Mouse (Mus musculus) T-helper 2 cell (primary cell): ENCODE data around the gene Them7.

Experiments
- in situ Hi-C: fragments of 300-600 bp; cut with MboI, MseI; formaldehyde crosslinking; loops from one replicate; pipeline ENCODE4 v1.15.1; 2025; ENCODE audit warnings: high pct_unique_total_duplicates

Gene Them7

DNA sequence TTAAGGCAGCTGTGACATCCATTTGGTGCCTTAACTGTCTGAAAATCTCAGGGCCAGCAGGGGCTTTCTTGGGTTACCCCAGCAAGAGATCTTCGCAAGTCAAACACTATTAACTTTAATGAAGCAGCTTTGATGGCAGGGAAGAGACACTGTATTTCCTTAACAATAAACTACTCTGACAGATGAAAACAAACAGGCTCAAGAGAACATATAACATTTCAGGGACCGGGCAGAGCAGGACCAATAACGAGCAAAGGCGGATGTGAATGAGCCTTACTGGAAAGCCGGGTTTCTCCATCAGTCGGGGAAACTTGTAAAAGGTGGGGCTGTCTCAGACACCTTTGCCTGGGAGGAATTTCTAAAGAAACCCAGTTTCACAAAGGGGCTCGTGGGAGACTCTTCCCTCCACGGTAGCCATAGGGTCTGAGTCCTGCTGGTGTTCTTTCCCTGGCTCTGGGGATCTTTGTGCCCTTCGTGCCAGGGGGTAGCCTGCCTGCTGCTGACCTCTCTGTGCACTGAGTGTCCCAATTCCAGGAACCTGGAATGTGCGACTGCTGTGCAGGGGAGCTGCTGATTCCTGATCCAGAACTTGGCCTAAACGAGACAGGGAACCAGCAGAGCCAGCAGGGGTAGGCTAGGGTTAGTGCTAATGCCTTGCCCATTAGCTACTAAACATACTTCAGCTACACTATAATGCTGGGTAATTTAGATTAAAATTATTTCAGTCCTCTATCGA, 11.4 kb downstream of the Them7 start:
- in situ Hi-C loops: no loop called here

DNA sequence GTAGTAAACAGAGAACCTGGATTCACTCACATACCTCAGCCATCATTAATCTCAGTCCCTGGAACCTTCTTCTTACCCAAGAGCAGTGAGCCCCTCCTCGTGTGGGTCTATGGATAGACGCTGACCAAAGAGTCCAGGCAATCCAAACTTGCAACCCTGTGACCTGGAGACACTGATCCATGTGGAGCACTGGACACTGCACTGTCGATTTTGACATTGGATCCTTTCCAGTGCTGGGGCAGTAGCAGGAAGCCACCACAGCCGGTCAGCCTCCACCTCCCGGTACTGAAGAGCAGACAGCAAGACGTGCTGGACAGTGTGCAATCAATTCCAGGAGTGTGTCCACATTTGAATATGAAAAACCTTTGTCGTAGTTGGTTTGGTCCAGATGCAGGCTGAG, 13.3 kb downstream of the Them7 start:
- in situ Hi-C loops: no loop called here

DNA sequence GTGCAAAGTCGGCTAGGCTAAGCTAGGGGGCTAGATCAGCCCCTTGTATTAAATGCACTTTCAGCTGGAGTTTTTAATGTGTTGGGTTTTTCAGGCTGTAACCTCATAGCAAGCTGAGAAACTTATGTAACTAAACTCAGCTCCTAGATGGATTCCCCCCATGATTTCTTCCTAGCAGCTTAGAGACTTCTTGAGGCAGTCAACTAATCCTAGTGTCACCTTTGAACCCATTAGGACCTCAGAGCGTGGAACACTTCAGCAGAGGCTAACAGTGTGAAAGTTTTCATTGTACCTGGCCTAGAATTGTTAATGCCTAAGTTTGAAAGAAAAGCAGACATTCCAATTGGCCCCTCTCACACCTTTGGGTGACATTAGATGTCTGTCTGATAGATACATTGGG, 13.7 kb downstream of the Them7 start:
- in situ Hi-C loops: no loop called here

DNA sequence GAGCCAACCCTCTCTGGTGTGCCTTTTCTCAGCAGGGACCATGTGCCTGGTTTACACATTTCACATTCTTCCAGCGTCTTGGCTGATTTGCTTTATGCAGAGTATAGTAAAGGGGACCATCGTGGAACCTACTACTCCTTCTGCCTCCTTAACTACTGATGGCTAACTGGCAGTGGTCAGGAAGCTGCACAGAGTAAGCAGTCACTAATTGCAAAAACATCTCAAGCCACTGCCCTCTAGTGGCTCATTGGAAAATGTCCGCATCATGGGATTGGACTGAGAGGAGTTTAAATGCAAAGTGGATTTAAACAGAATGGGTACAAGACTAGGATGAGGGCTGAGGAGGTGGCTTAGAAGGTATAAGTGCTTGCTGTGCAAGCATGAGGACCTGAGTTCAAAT, 14.7 kb downstream of the Them7 start:
- in situ Hi-C loops: no loop called here

DNA sequence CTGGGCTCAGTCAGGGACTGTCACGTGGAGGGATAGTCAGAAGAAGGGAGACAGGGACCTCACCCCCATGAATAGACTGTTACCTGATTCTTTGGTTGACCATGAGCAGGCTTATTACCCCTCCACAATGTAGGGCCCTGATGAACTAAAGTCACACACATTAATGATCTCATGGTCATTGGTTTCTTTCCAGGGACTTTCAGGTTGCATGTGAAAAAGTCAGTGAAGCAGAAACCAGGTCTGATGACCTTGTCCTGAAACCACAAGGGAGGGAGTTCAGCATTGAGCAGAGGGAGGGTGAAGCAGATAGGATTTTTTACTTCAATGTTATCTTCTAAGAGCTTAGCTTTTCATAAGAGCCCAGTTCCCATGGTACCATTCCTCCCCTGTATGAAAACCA, 16.5 kb downstream of the Them7 start:
- in situ Hi-C loops: no loop called here

DNA sequence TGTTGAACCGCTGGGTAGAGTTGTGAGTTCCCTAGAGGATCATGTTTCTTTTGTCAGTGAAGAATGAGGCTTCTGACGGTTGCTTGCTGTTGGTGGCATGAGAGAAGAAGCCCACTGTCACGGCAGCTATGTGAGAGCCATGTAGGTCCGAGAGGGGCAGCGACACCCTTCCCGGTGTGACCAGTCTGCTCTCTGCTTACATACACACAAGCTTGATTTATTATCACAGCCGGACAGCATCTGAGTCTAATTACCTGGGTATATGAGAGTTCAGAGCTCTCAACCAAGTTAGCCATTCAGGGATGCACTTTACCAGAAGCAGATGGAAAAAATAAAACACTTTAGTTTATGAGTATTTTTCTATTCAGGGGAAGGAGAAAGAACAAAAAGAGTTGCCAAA, 18.8 kb downstream of the Them7 start:
- in situ Hi-C loops: no loop called here

DNA sequence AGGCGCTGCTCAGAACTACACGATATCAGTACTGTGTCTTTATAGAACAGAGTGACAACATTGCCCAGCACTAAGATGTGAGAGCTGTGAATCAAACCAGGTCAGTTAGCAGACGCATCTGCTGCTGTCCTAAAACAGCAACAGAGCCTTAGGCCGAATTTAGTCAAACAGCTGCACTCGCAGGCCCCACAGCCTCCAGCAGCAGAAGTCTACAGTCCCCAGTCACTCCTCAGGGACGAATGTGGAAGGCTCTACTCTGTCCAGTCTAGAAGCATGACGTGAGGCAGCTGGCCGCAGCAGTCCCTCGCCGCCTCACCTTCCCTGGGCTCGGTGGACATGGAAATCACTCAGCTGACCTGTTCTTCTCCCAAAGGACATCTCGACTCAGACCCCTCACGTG, 20.6 kb downstream of the Them7 start:
- in situ Hi-C loops: no loop called here

DNA sequence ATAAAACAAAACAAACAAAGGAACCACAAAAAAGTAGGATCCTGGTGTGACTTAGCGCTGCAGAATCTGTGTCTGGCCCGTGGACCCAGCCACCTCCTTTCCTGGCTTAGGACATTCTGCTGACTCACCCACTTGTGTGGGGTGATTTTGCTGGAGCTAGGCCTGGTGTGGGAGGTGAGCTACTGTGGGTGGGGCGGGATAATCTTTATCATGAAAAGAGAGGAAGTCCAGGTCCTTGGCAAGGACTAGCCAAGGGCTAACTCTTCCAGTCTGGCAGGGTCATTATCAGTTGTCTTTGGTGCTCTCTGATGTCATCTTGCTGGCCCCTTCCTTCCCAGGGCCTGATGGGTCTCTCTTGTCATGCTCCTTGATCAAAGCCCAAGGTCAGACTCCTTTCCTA, 27.9 kb downstream of the Them7 start:
- in situ Hi-C loops: no loop called here

DNA sequence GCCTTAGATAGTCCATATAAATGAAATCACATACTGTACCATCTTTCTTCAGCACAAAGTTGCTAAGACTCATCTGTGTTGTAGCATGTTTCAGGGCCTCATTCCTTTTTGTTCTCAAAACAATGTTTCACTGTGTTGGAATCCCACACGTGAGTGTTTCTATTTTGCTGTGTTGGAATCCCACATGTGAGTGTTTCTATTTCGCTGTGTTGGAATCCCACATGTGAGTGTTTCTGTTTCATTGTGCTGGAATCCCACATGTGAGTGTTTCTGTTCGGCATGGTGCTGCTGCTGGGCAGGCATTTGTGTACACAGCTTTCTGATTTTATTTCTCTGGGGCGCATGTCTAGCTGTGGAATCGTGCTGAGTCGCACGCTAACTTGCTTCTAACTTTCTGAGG, 28.7 kb downstream of the Them7 start:
- in situ Hi-C loops: no loop called here

DNA sequence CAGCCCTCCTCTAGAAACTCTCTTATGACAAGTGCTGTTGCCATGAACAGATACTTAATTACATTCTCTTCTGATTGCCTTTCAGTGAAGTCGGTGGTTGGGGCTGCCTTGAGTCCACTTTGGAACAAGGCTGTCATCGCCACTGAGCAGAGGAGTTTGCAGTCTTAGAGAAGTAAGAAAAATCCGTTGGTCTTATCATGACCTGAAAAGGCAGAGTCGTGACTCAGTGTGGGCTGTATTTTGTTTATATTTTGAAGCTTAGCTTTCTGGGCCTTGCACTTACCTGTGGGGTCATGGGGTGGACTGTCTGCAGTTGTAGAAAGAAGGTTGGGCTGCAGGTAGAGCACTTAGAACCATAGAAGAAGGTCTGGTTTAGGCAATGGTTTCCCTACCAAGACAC, 31.3 kb downstream of the Them7 start:
- in situ Hi-C loops: no loop called here

DNA sequence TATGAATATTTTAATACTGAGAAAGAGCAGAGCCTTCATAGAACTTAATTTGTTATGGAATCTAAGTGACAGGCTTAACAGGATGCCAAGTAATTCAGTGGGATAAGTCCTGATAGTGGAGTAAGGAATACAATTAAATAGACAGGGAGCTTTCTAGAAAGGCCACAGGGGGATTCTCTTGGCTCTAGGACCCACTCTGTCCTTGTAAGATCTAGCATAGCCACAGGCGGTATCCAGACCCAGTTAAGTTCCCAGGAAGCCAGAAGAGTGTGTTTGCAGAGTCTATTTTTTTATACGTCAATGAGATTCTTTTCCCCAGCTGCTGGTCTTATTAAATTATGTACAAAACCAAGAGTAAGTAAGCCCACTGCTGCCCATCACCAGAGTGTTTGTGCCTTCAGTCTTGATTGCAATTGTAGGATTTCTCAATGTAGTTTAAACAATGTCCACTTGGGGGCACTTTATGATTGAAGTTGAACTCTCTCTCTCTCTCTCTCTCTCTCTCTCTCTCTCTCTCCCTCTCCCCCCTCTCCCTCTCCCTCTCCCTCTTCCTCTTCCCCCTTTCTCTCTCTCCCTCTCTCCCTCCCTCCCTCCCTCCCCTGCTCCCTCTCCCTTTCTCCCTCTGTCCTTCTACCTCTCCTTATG, 32.4 kb downstream of the Them7 start:
- in situ Hi-C loops: no loop called here

DNA sequence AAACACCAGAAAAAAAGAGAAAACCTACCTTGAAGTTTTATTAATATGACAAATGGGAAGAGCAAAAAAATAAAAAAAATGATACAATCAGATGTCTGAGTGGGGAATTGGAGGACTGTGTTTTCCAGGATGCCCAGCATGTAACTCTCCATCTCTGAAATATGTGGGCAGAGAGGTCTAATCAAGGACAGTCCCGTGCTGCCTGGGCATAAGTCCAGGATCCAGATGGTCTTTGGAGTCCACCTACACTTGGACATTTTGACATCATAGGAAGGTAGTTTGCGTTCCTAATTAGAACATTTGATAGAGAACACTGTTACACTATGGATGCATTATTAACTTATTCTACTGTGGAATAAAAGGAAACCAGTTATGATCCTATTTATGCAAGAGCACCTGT, 33.3 kb downstream of the Them7 start:
- in situ Hi-C loops: no loop called here

DNA sequence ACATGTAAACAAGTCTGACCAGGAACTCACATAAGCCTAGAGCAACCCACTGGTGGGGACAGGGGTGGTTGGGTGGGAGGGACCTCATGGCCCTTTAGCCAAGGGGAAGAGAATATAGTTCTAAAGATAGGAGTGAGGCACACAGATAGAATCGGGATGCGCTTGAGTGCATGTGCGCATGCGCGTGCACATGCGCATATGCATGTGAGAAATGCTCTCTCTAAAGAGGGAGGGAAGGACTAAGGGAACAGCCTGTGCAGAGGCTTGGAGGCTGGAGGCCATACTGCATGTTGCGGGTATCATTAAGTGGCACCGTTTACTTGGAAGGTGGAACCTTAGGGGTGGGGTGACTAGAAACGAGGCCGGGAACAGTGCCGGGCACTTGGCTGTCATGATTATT, 37.2 kb downstream of the Them7 start:
- in situ Hi-C loops: no loop called here

DNA sequence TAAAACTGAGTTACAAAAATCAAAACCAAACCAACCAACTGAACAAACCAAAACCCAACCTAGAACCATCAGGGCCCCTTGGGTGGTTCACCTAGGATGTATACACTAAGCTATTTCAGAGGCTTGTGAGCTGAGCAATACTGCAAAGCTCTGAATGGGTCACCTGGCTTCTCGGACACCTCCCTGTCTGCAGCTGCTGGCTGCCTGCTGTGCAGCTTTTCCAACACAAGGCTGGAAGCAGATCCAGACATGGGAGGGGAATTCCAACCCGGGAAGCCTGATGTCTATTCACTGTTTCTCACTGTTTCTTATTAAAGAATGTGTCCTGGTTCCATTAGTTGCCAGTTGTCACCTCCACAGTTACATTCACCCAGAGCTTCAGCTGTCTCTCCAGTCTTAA, 39.1 kb downstream of the Them7 start:
- in situ Hi-C loops: no loop called here

DNA sequence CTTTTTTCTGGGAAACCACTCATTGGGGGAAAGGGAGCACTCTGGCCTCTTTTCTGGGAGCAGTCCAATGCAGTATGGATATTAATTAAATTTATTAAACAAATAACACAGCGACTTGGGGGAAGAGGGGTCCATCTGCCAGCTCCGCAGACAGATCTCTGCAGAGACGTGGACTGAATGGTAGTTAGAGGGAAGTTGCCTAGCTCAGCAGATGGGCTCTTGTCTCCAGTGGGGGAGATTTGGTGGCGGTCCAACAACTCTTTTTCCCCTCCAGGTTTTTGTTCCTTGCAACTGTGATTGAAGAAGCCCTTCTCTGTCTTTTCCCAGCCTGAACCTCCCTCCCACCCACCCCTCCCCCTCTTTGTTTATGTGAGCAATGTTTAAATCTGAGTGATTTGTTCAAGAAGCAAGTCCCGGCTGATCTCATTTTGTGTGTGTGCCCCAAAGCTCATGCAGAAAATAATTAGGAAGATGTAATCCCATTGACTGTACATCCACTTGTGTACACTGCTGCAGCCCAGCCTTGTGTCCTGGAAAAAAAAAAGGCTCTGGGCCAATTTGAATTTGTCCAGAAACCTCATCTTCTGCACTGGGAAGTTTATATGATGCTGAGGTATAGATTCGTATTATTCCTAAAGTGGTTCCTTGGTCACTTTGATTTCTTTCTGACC, 58.4 kb downstream of the Them7 start:
- in situ Hi-C loops: no loop called here

DNA sequence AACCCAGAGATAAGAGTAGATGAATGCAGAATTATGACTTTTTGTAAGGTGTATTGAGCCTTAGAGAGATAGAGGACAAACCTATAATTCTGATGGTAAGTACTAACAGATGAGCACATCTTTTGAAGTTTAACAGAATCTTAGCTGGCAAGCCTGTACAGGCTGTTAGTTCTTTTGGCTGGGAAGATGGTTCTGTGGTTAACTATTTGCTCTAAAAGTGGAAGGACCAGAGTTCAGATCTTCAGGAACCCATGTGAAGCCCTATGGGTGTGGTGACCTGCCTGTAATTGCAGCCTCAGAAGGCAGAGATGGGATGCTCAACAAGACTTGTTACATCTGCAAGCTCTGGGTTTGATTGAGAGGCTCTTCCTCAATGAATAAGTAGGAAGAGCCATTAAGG, 59.7 kb downstream of the Them7 start:
- in situ Hi-C loops: no loop called here

DNA sequence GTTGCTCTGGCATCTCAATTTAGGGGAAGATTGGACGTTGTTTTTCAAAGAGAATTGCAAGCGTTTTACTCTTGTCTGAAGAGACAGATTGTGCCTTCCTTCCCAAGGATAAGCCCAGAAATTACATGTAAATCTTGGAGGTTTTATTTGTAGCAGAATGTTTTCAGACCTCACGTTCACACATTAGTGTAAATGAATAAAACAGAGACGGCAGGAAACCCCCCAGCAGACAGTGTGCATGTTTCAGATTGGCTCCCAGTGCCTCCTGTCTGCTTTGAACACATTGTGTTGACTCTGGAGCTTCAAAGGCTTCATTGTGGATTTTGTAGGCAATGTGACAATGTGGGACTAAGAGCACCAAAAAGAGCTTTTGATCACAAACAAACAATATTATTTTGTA, 60.7 kb downstream of the Them7 start:
- in situ Hi-C loops: no loop called here

DNA sequence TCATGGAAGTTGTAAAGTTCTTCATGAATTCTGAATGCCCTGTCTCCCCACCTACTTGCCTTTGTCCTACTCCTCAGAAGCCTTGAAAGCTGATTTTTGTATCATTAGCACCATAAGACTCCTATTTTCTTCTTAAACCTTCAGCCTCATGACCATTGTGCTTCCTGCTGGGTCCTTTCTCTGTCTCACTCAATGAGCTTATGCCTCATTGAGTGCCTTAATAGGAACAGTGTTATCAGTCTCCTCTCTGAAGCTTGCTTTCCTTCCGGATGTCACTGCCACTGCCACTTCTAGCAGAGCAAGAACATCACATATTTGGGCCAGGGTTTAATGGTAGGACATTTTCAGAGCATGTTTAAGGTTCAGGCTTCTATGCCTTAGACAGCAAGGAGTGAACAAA, 71.7 kb downstream of the Them7 start:
- in situ Hi-C loops: no loop called here

DNA sequence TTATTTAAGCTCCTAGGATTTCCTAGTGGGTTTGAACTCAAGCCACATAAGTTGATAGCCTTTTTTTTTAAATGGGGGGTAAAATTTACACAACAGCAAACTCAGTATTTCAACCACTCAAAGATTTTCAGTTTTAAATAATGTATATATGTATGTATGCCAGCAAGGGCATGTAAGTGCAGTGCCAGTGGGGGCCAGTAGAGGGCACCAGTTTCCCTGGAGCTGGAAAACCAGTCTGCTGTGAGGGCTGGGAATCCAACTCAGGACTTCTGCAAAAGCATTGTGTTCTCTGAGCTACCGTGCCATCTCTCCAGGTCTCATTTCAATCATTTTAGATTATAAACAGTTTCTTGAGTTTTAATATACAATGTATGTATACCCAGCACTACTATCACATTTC, 74.8 kb downstream of the Them7 start:
- in situ Hi-C loops: no loop called here

DNA sequence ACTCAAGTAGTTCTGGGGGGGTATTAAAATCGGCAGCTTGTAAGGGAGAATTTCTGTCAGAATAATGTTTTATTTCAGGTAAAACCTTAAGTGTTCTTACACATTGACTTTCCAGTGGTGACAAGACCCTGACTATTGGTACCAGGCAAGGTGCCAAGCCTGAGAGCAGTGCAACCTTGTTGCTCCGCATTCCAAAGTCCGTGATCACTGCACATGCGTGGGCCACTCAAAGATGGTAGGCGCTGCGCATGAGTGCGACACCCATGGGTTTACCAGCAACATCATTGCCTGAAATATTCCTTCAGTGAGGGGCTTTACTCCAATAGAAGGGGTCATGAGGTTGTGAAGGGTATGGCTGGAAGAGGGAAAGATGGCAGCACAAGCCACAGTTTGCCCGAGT, 77.0 kb downstream of the Them7 start:
- in situ Hi-C loops: loop anchor here (5.0 kb wide), 1 partner anchor 336 kb away; no protein-coding TSS in a partner anchor

DNA sequence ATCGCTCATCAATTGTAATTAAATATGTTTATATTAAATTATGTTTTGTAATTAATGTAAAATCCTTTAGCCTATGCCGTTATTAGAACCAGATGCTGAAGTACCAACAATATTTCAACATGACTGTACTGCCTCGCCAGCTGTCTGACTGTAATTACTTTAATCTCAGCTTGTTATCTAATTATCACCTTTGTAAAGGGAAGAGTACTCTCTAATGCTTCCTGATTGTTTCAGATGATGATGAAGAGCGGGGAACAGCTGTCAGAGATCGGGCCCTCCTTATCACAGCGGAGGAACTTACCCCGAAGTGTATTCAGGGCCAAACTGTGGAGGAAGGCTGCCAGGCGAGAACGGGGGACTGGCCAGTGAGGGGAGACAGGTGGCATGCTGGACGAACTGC, 77.4 kb downstream of the Them7 start:
- in situ Hi-C loops: loop anchor here (5.0 kb wide), 1 partner anchor 336 kb away; no protein-coding TSS in a partner anchor

DNA sequence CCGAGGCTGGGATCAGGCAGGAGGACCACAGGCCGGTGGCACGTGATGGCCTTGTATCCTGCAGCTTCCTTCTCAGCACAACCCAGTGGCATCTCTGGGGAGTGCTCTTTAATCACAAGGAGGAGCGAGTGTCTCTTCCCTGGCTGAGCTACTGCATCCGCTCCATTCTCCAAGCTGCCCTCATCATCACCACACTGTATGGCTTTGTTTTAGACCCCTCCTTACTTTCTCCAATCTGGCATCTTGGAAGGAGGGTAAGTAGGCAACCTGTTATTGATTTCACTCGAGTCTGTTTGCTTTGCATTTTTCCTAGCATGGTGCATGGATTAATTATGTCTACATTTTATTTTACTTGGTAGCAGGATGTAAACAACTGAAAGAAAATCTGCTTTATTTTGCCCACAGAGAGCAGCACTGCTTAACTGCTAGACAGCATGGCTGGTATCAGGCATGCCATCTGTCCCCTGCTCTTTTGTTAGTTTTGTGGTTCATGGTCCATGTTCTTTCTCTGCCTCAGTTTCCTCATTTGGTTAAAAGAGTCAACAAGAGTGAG, 79.9 kb downstream of the Them7 start:
- in situ Hi-C loops: loop anchor here (5.0 kb wide), 1 partner anchor 333 kb away; no protein-coding TSS in a partner anchor

DNA sequence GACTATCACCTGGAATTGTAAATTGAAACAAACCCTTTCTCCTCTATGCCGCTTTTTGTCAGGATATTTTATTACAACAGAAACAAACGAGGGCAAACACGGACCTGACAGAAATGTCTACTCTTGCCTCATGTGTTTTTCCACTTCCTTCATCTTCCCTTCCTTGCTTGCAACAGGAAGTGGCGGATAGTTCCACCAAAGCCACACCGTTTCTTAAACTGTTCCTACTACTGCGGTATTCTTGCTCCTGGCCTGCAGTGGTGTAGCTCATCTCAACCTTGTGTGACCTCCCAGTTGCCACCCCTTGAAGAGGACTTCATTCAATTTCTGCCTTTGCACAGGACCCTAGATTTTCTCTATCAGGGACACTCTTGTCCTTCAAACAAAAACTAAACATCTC, 81.8 kb downstream of the Them7 start:
- in situ Hi-C loops: no loop called here
